Mouse (Mus musculus): ENCODE results near the gene Tex13a. TPM values are rescaled to one million over a fixed set of nuclear protein-coding genes. Genes with fewer than 3 reads are reported as not detected.

Tex13a gene
- total RNA-seq (2021) = not detected
- long read RNA-seq, experiment 1 = 0 reads
- long read RNA-seq, experiment 2 = 0 reads

DNA sequence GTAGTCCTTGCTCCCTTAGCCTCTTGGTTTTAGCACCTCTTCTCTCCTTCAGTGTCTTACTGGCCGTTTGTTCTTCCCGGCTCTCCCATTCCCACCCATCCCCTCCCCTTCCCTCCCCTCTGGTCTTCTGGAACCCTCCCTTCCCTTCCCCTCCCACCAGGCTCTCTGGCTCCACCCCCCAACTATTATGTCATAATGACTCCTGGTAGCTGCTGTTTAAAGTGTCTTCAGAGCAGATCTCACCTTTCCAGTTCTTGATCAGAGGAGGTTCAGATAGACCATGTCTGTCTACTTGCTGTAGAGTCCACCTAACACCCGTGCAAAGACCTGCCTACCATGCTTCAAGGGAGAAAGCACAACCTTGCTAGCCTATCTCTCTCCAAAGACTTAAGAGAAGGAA is at the start of gene Tex13a:
Gene Tex13a (minus strand): TSS at position 101 of the 400 bp plus-strand sequence.
- no peak for DNase-seq

DNA sequence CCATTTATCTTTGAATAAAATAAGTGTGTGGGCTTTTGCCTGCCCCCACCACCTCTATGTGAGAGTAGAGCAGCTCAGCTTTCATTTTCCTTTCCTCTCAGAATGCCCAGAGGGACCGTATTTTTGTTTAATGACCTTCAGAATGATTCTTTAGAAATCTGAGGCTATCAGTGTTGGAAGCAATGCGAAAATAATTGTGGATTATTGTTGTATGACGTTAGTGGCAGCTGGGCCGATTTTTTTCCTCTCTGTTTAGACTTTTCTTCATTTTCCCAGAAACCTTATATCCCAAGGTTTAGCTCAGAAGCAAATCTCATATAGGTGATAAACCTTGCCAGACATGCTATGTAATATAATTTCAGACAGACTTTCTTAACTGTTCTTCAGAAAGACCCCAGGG is 25.2 kb upstream of the Tex13a start:
- DNase-seq = no peak

DNA sequence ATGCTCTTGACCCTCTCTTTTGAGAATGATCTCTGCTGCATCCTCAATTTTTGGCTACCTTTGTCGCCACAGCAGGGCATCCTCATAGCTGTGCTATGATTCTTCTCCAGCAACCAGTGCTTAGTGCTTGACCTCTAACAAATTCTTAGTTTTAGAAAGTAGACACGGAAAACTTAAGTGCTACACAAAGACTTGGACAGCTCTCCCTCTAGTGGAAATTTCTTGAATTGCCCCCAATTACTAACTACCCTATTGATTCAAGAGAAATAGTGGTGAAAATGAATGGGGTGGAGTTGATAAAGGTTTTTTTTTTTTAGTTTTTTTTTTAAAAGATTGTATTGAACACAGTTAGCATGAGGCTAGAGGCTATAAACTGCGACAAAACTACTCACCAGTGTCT is 39.2 kb downstream of the Tex13a start:
- DNase-seq = peak in 1 of 2 experiments; percentile 1

All from adrenal gland, postnatal 36 days (tissue).